26 mouse cellular contexts compared by ENCODE assay signal in genomic region chr10:118864976-118865375, GRCm38 (mm10). TPM values are rescaled to one million over a fixed set of nuclear protein-coding genes. Genes with fewer than 3 reads are reported as not detected.
A peak's percentile ranks its signal among the peaks of the same experiment; 100 is the strongest.
DNase-seq lines count a peak whose midpoint lies in the region; ATAC-seq lines count a peak whose summit lies in the region.
"Had no signal": no experiment of that assay in that cellular context is flagged by ENCODE, and none has a peak within 500 bp of the region (broad histone marks: within the 10 kb centered on the region; RNA-seq: fewer than 3 reads in every experiment).

No protein-coding gene starts in this region.

- H3K27me3 ChIP-seq in heart, embryonic 11.5 days (ENCODE audit: control insufficient read depth, insufficient read depth, low read length), result no peaks in the 10 kb centered on the region
- H3K27me3 ChIP-seq in kidney, embryonic 15.5 days, result no peaks in the 10 kb centered on the region
- H3K27me3 ChIP-seq in midbrain, embryonic 14.5 days (ENCODE audit: control insufficient read depth, insufficient read depth, low read length), result no peaks in the 10 kb centered on the region
- no peaks in the 10 kb centered on the region for H3K27me3 ChIP-seq in midbrain, embryonic 10.5 days (ENCODE audit: low read depth, poor library complexity, severe bottlenecking)
- H3K27me3 ChIP-seq in neural tube, embryonic 15.5 days (replicated peaks), result no peaks in the 10 kb centered on the region
- H3K27me3 ChIP-seq: CH12.LX; embryonic facial prominence, embryonic 15.5 days; heart, embryonic 12.5 days; intestine, embryonic 15.5 days; limb, embryonic 12.5 days; midbrain, embryonic 12.5 days; Patski had no signal

- H3K4me1 ChIP-seq in heart, embryonic 11.5 days (ENCODE audit: control insufficient read depth, insufficient read depth, low read length), result peaks cover 36% of the 10 kb centered on the region
- H3K4me1 ChIP-seq in kidney, embryonic 15.5 days, result peaks cover 46% of the 10 kb centered on the region
- peaks cover 22% of the 10 kb centered on the region for H3K4me1 ChIP-seq in midbrain, embryonic 14.5 days (ENCODE audit: control insufficient read depth, insufficient read depth, low read length)
- peaks cover 32% of the 10 kb centered on the region for H3K4me1 ChIP-seq in midbrain, embryonic 10.5 days
- H3K4me1 ChIP-seq in neural tube, embryonic 15.5 days, result peaks cover 41% of the 10 kb centered on the region

- no peak overlapping the region for H3K4me3 ChIP-seq in heart, embryonic 11.5 days (ENCODE audit: low read depth, low read length)
- H3K4me3 ChIP-seq in kidney, embryonic 15.5 days (replicated peaks), result no peak overlapping the region
- H3K4me3 ChIP-seq in midbrain, embryonic 14.5 days (replicated peaks; ENCODE audit: low read depth, low read length), result no peak overlapping the region
- H3K4me3 ChIP-seq in midbrain, embryonic 10.5 days, result no peak overlapping the region
- H3K4me3 ChIP-seq in neural tube, embryonic 15.5 days (replicated peaks), result no peak overlapping the region
- H3K4me3 ChIP-seq: embryonic facial prominence, embryonic 15.5 days; heart, embryonic 12.5 days; intestine, embryonic 15.5 days; limb, embryonic 12.5 days; midbrain, embryonic 12.5 days had no signal

- H3K27ac ChIP-seq in heart, embryonic 11.5 days (ENCODE audit: low read depth, low read length), result no peak overlapping the region
- no peak overlapping the region for H3K27ac ChIP-seq in kidney, embryonic 15.5 days
- H3K27ac ChIP-seq in midbrain, embryonic 14.5 days (replicated peaks; ENCODE audit: low read depth, low read length), result no peak overlapping the region
- no peak overlapping the region for H3K27ac ChIP-seq in midbrain, embryonic 10.5 days (replicated peaks)
- no peak overlapping the region for H3K27ac ChIP-seq in neural tube, embryonic 15.5 days (replicated peaks)
- H3K27ac ChIP-seq: embryonic facial prominence, embryonic 15.5 days; intestine, embryonic 15.5 days; limb, embryonic 12.5 days; midbrain, embryonic 12.5 days had no signal

- peak overlapping the region; percentile 11; the same call in 1 of the 2 replicates for H3K4me2 ChIP-seq in heart, embryonic 11.5 days
- H3K4me2 ChIP-seq in kidney, embryonic 15.5 days, result no peak overlapping the region
- H3K4me2 ChIP-seq in midbrain, embryonic 14.5 days (ENCODE audit: low read length), result 0 out of 2 replicates have a peak overlapping the region, but pooled peaks have one; percentile 5
- H3K4me2 ChIP-seq in neural tube, embryonic 15.5 days, result peak overlapping the region; percentile 22; the same call in 1 of the 2 replicates
- H3K4me2 ChIP-seq: embryonic facial prominence, embryonic 15.5 days; intestine, embryonic 15.5 days; limb, embryonic 12.5 days; liver, embryonic 11.5 days; midbrain, embryonic 12.5 days had no signal

- DNase-seq in heart, postnatal 4 days, result no peak
- DNase-seq in kidney, adult 18-20 months, result peak; percentile 31
- no peak for DNase-seq in midbrain, embryonic 14.5 days
- no peak for DNase-seq in midbrain, embryonic 10.5 days (ENCODE audit: low spot score)
- DNase-seq in urinary bladder, postnatal 10 days (ENCODE audit: low spot score), result no peak
- DNase-seq: adrenal gland, postnatal 36 days; B cell, adult 2 months; cerebellum, adult 9-11 months; gastrocnemius, postnatal 36 days; heart, postnatal 36 days; layer of hippocampus, postnatal 36 days; liver, postnatal 0 days; right cerebral cortex, postnatal 14 days had no signal

- 89% methylated on average over 7 of the region's 7 CpGs for WGBS in heart, embryonic 11.5 days (ENCODE audit: insufficient replicate concordance)
- 83% methylated on average over 7 of the region's 7 CpGs for WGBS in kidney, embryonic 15.5 days
- 93% methylated on average over 7 of the region's 7 CpGs for WGBS in midbrain, embryonic 14.5 days
- WGBS in midbrain, embryonic 10.5 days, result 96% methylated on average over 7 of the region's 7 CpGs
- 89% methylated on average over 7 of the region's 7 CpGs for WGBS in neural tube, embryonic 15.5 days

- no peaks in the 10 kb centered on the region; the same call in 1 of the 2 replicates for H3K9me3 ChIP-seq in heart, embryonic 11.5 days (replicated peaks; ENCODE audit: control insufficient read depth, low read length)
- H3K9me3 ChIP-seq in kidney, embryonic 15.5 days (replicated peaks), result 0 out of 2 replicates have a peak, but pooled peaks cover 10% of the 10 kb centered on the region
- H3K9me3 ChIP-seq in midbrain, embryonic 14.5 days (ENCODE audit: control insufficient read depth, low read length), result peaks cover 8% of the 10 kb centered on the region
- peaks cover 24% of the 10 kb centered on the region for H3K9me3 ChIP-seq in midbrain, embryonic 10.5 days (replicated peaks)
- 0 out of 2 replicates have a peak, but pooled peaks cover 4% of the 10 kb centered on the region for H3K9me3 ChIP-seq in neural tube, embryonic 15.5 days (replicated peaks)
- H3K9me3 ChIP-seq: intestine, embryonic 15.5 days had no signal

- H3K36me3 ChIP-seq in heart, embryonic 11.5 days (ENCODE audit: control insufficient read depth, insufficient read depth, low read length), result peaks cover 26% of the 10 kb centered on the region
- peaks cover 52% of the 10 kb centered on the region for H3K36me3 ChIP-seq in kidney, embryonic 15.5 days
- H3K36me3 ChIP-seq in midbrain, embryonic 14.5 days (ENCODE audit: control insufficient read depth, insufficient read depth, low read length), result peaks cover 41% of the 10 kb centered on the region
- peaks cover 56% of the 10 kb centered on the region for H3K36me3 ChIP-seq in midbrain, embryonic 10.5 days
- H3K36me3 ChIP-seq in neural tube, embryonic 15.5 days, result peaks cover 33% of the 10 kb centered on the region

- ATAC-seq in heart, embryonic 11.5 days (replicated peaks; ENCODE audit: insufficient number of reproducible peaks, low FRiP score, low TSS enrichment), result no peak
- no peak for ATAC-seq in kidney, embryonic 15.5 days (replicated peaks; ENCODE audit: low FRiP score)
- no peak for ATAC-seq in midbrain, embryonic 14.5 days (ENCODE audit: low FRiP score, low TSS enrichment)
- ATAC-seq in neural tube, embryonic 15.5 days (ENCODE audit: low FRiP score), result no peak
- ATAC-seq: hindbrain, embryonic 16.5 days; intestine, embryonic 15.5 days; liver, postnatal 0 days; lung, postnatal 0 days; Patski had no signal

- no peak overlapping the region for H3K9ac ChIP-seq in heart, embryonic 11.5 days (ENCODE audit: low read depth, low read length)
- H3K9ac ChIP-seq in kidney, embryonic 15.5 days, result no peak overlapping the region
- H3K9ac ChIP-seq in midbrain, embryonic 14.5 days (replicated peaks; ENCODE audit: low read length), result no peak overlapping the region
- H3K9ac ChIP-seq in neural tube, embryonic 15.5 days (replicated peaks), result no peak overlapping the region
- H3K9ac ChIP-seq: embryonic facial prominence, embryonic 15.5 days; heart, embryonic 12.5 days; intestine, embryonic 15.5 days; limb, embryonic 12.5 days; liver, postnatal 0 days; midbrain, embryonic 12.5 days had no signal

RNA-seq across cellular contexts. Expression of gene Dyrk2, which starts 5.0 kb away (rescaled TPM):
- polyA plus RNA-seq in heart, embryonic 11.5 days (2014; fragmentation: Nextera tagmentation; extraction: Ambion mirVana), result 14.0 and 15.4 TPM in 2 replicates
- total RNA-seq in heart, postnatal 4 days (2021), result 100 to 1,000 TPM; 114 to 130 TPM
- polyA plus RNA-seq in kidney, embryonic 15.5 days (2015; fragmentation: Nextera tagmentation; extraction: Ambion mirVana), result 8.4 and 9.3 TPM in 2 replicates
- 16.2 and 17.9 TPM in 2 replicates for polyA plus RNA-seq in midbrain, embryonic 14.5 days (2014; fragmentation: Nextera tagmentation; extraction: Ambion mirVana)
- 6.6 and 6.7 TPM in 2 replicates for polyA plus RNA-seq in midbrain, embryonic 10.5 days (2016; fragmentation: Nextera tagmentation; extraction: Ambion mirVana)
- 11.3 TPM in 2 replicates for polyA plus RNA-seq in neural tube, embryonic 15.5 days (2015; fragmentation: Nextera tagmentation; extraction: Ambion mirVana)
